In the genomic region with DNA sequence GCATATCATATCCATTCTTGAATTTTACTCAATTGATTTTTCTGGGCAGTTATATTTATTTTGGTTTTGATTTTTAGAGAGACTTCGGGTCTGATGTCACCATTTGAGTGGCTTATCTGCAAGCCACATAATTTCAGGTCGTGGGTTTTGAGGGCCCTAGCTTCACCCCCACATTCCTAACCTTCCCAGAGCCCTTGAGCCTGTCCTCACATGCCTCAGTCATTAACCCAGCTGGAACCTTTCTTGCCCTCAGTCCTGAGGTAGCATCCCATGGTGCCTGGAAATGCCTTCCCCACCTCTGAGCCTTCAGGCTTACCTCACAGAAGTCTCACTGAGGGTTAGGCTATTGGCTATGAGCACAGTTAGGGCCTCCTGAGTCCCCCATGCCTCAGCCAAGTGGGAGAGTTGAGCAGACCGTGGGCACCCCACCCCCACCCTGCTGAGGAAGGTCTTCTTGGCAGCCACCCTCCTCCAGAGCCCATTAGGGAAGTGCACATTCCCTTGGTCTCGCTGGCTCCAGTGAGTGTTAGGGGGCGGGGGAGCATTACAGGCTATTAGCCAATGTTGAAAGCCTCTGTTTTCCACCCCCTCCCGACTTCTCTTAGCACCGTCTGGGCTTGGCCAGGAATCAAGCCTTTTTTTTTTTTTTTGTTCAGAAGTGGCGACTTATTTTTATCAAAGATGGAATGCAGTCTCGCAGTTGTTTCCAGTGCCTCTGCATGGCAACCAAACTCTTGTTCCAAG, we compare ENCODE assay signal across 8 mouse cellular contexts. TPM values are rescaled to one million over a fixed set of nuclear protein-coding genes. Genes with fewer than 3 reads are reported as not detected.
DNase-seq lines count a peak whose midpoint lies in the region; ATAC-seq and TF ChIP-seq lines count a peak whose summit lies in the region.

No protein-coding gene starts in this region.

- H3K4me2 ChIP-seq in liver, postnatal 0 days (ENCODE audit: low read depth, low read length), result no peak overlapping the region
- H3K4me2 ChIP-seq in liver, embryonic 11.5 days, result no peak overlapping the region
- no peak overlapping the region for H3K4me2 ChIP-seq in forebrain, embryonic 11.5 days (ENCODE audit: low read depth, low read length, severe bottlenecking)

- peak; percentile 55 for DNase-seq in liver, postnatal 0 days
- DNase-seq in liver, embryonic 11.5 days (ENCODE audit: low spot score), result no peak
- DNase-seq in forebrain, embryonic 11.5 days (ENCODE audit: low spot score), result peak; percentile 68
- DNase-seq in heart, postnatal 25 days (ENCODE audit: low spot score), result peak; percentile 61
- peak; percentile 55 to 56 for DNase-seq in layer of hippocampus, adult 2 months (ENCODE audit: low spot score in 2 of 2)
- DNase-seq in cerebellum, adult 11-12 months, result no peak

- no peak for TF ChIP-seq CTCF in liver, postnatal 0 days (IDR thresholded peaks at IDR 0.05; ENCODE audit: low read depth)
- no peak for TF ChIP-seq CTCF in layer of hippocampus, adult 2 months (conservative IDR thresholded peaks at IDR 0.05)

- no peaks in the 10 kb centered on the region for H3K9me3 ChIP-seq in liver, postnatal 0 days (ENCODE audit: low read length)
- H3K9me3 ChIP-seq in liver, embryonic 11.5 days (ENCODE audit: control insufficient read depth, low read length), result no peaks in the 10 kb centered on the region
- H3K9me3 ChIP-seq in forebrain, embryonic 11.5 days (ENCODE audit: control insufficient read depth, low read length), result no peaks in the 10 kb centered on the region

- H3K4me1 ChIP-seq in liver, postnatal 0 days (ENCODE audit: insufficient read depth), result peaks cover 17% of the 10 kb centered on the region
- peaks cover 27% of the 10 kb centered on the region for H3K4me1 ChIP-seq in liver, embryonic 11.5 days (replicated peaks; ENCODE audit: control insufficient read depth, insufficient read depth, low read length)
- peaks cover 14% of the 10 kb centered on the region for H3K4me1 ChIP-seq in forebrain, embryonic 11.5 days (replicated peaks; ENCODE audit: control insufficient read depth, insufficient read depth, low read length)

- 0 out of 2 replicates have a peak overlapping the region, but pooled peaks have one; percentile 12 for H3K27ac ChIP-seq in liver, postnatal 0 days (ENCODE audit: low read depth)
- H3K27ac ChIP-seq in liver, embryonic 11.5 days (ENCODE audit: low read depth, low read length), result no peak overlapping the region
- H3K27ac ChIP-seq in forebrain, embryonic 11.5 days (ENCODE audit: low read depth, low read length), result peak overlapping the region; percentile 31; the same call in 1 of the 2 replicates
- H3K27ac ChIP-seq in layer of hippocampus, adult 2 months, result peak overlapping the region; percentile 41; the same call in 1 of the 2 replicates

- no peaks in the 10 kb centered on the region for H3K36me3 ChIP-seq in liver, postnatal 0 days (replicated peaks; ENCODE audit: insufficient read depth, low read length)
- no peaks in the 10 kb centered on the region for H3K36me3 ChIP-seq in liver, embryonic 11.5 days (ENCODE audit: control insufficient read depth, insufficient read depth, low read length)
- no peaks in the 10 kb centered on the region for H3K36me3 ChIP-seq in forebrain, embryonic 11.5 days (ENCODE audit: control insufficient read depth, insufficient read depth, low read length)

- no peak for TF ChIP-seq EP300 in liver, postnatal 0 days (IDR thresholded peaks at IDR 0.05; ENCODE audit: low read depth)

- no peak overlapping the region for H3K9ac ChIP-seq in liver, postnatal 0 days (replicated peaks)
- no peak overlapping the region for H3K9ac ChIP-seq in liver, embryonic 11.5 days (ENCODE audit: low read depth, low read length)
- H3K9ac ChIP-seq in forebrain, embryonic 11.5 days (ENCODE audit: low read length), result no peak overlapping the region

- no peak overlapping the region for H3K4me3 ChIP-seq in liver, postnatal 0 days (ENCODE audit: low read depth, low read length)
- no peak overlapping the region for H3K4me3 ChIP-seq in liver, embryonic 11.5 days (ENCODE audit: low read depth, low read length)
- H3K4me3 ChIP-seq in forebrain, embryonic 11.5 days (ENCODE audit: low read depth, low read length), result no peak overlapping the region
- no peak overlapping the region for H3K4me3 ChIP-seq in layer of hippocampus, adult 2 months

- ATAC-seq in liver, postnatal 0 days, result no peak
- no peak for ATAC-seq in liver, embryonic 11.5 days (replicated peaks; ENCODE audit: low FRiP score)
- ATAC-seq in forebrain, embryonic 11.5 days (replicated peaks; ENCODE audit: low FRiP score), result no peak
- peak; percentile 35 for ATAC-seq in megakaryocyte progenitor cell, adult 5-6 weeks (replicated peaks; ENCODE audit: poor library complexity)
- no peak for ATAC-seq in megakaryocyte-erythroid progenitor cell, adult 5-6 weeks (replicated peaks; ENCODE audit: low FRiP score, low TSS enrichment, poor library complexity, severe bottlenecking)

- 21% methylated on average over 9 of the region's 9 CpGs for WGBS in liver, postnatal 0 days (ENCODE audit: insufficient replicate concordance)
- 11% methylated on average over 9 of the region's 9 CpGs for WGBS in liver, embryonic 11.5 days
- 17% methylated on average over 9 of the region's 9 CpGs for WGBS in forebrain, embryonic 11.5 days

- peaks cover 18% of the 10 kb centered on the region for H3K27me3 ChIP-seq in liver, postnatal 0 days (ENCODE audit: insufficient read depth, low read length)
- H3K27me3 ChIP-seq in liver, embryonic 11.5 days (replicated peaks; ENCODE audit: control insufficient read depth, insufficient read depth, low read length), result peaks cover 52% of the 10 kb centered on the region
- peaks cover 11% of the 10 kb centered on the region for H3K27me3 ChIP-seq in forebrain, embryonic 11.5 days (ENCODE audit: control insufficient read depth, insufficient read depth, low read length)

- intact Hi-C loops in heart, postnatal 25 days (cut with DNase I), result loop anchor here (2.0 kb wide), 1 partner anchor 114 kb away; no protein-coding TSS in a partner anchor

RNA-seq across cellular contexts. Expression of gene Hes1, which starts 5.0 kb away (rescaled TPM):
- 14.3 and 20.1 TPM in 2 replicates for polyA plus RNA-seq in liver, postnatal 0 days (2015; fragmentation: Nextera tagmentation; extraction: Ambion mirVana)
- polyA plus RNA-seq in liver, embryonic 11.5 days (2014; fragmentation: Nextera tagmentation; extraction: Ambion mirVana), result 22.6 and 25.3 TPM in 2 replicates
- 66.5 and 67.0 TPM in 2 replicates for polyA plus RNA-seq in forebrain, embryonic 11.5 days (2014; fragmentation: Nextera tagmentation; extraction: Ambion mirVana)
- 10 to 100 TPM; 24.0 to 27.4 TPM for total RNA-seq in heart, postnatal 25 days (2021)
- 10 to 100 TPM; 23.3 to 32.7 TPM for total RNA-seq in layer of hippocampus, adult 2 months (2021)
- 0.24 and 0.47 TPM in 2 replicates for total RNA-seq in megakaryocyte progenitor cell, adult 5-6 weeks (2015)
- total RNA-seq in megakaryocyte progenitor cell, adult 5-6 weeks (2017), result 0.41 and 6.0 TPM in 2 replicates
- 1.5 and 6.9 TPM in 2 replicates for total RNA-seq in megakaryocyte-erythroid progenitor cell, adult 5-6 weeks (2014; fragmentation: Nextera tagmentation)
- total RNA-seq in megakaryocyte-erythroid progenitor cell, adult 5-6 weeks (2017), result 2.9 and 5.1 TPM in 2 replicates

Comparison
In these comparisons a context has a peak if more than half of its experiments do, and no peak if none do; other contexts are left out.
1. DNase-seq: peak in liver, postnatal 0 days (single experiment), forebrain, embryonic 11.5 days (single experiment), heart, postnatal 25 days (single experiment) and layer of hippocampus, adult 2 months (2 of 2); none in liver, embryonic 11.5 days (single experiment) and cerebellum, adult 11-12 months (single experiment).